Mouse (Mus musculus) limb, embryonic 12.5 days (tissue): ENCODE measurements around the gene Arhgap15. TPM values are rescaled to one million over a fixed set of nuclear protein-coding genes. Genes with fewer than 3 reads are reported as not detected.

ENCODE experiments used
- ATAC-seq: fragments of 200-750 bp; cut with Nextera tagmentation; 2 replicates; pipeline ENCODE4 v1.8.0; 2017; ENCODE audit warnings: low read depth, moderate TSS enrichment; ENCODE audit not compliant: insufficient number of reproducible peaks, insufficient read depth, low FRiP score, low TSS enrichment
- H3K27ac ChIP-seq: fragments of 300-500 bp; sonication (generic); 2 replicates; pipeline ENCODE4 v1.5.1; 2016; ENCODE audit warnings: mild to moderate bottlenecking, moderate library complexity
- H3K27me3 ChIP-seq: fragments of 300-500 bp; sonication (generic); 2 replicates; pipeline ENCODE4 v1.6.1; 2016; ENCODE audit warnings: mild to moderate bottlenecking, moderate library complexity
- H3K36me3 ChIP-seq: fragments of 300-500 bp; sonication (generic); 2 replicates; pipeline ENCODE4 v1.6.1; 2016; ENCODE audit warnings: mild to moderate bottlenecking, moderate library complexity
- H3K4me1 ChIP-seq: fragments of 300-500 bp; sonication (generic); replicated peaks from 2 replicates; pipeline ENCODE4 v1.6.1; 2016
- H3K4me2 ChIP-seq: fragments of 300-500 bp; sonication (generic); 2 replicates; pipeline ENCODE4 v1.6.1; 2016; ENCODE audit warnings: mild to moderate bottlenecking, moderate library complexity
- H3K4me3 ChIP-seq: fragments of 300-500 bp; sonication (generic); replicated peaks from 2 replicates; pipeline ENCODE4 v1.5.1; 2016; ENCODE audit warnings: mild to moderate bottlenecking
- H3K9ac ChIP-seq: fragments of 300-500 bp; sonication (generic); replicated peaks from 2 replicates; pipeline ENCODE4 v1.6.1; 2016; ENCODE audit warnings: mild to moderate bottlenecking, moderate library complexity
- H3K9me3 ChIP-seq: fragments of 300-500 bp; sonication (generic); 2 replicates; pipeline ENCODE4 v1.6.1; 2016; ENCODE audit warnings: mild to moderate bottlenecking, moderate library complexity
- WGBS: fragments of 180-500 bp; shearing (Covaris S2); methylation state at CpG from one replicate; pipeline ENCODE4 v1.1.7; 2016; 5-methylcytosine and 5-hydroxymethylcytosine counted together
- polyA plus RNA-seq: library from polyadenylated mRNA; unstranded; fragments of >200 nt; fragmentation: Nextera tagmentation; extraction: Ambion mirVana; gene quantifications from 2 replicates; pipeline ENCODE4 v1.2.1, GENCODE M21; 2016

Arhgap15 gene
- polyA plus RNA-seq, 1 experiment from 2014 or later, result 0.51 TPM

- no peak overlapping the region for H3K27ac ChIP-seq
- ATAC-seq, result no peak
- no peaks in the 10 kb centered on the region for H3K36me3 ChIP-seq
- no peaks in the 10 kb centered on the region for H3K9me3 ChIP-seq
- no peak overlapping the region for H3K4me2 ChIP-seq
- 83% methylated on average over 9 of the region's 9 CpGs for WGBS
- no peak overlapping the region for H3K9ac ChIP-seq
- H3K4me1 ChIP-seq, result peaks cover 8% of the 10 kb centered on the region
- H3K4me3 ChIP-seq, result no peak overlapping the region
- no peaks in the 10 kb centered on the region for H3K27me3 ChIP-seq
Measured at GRCm38 (mm10) chr2:44112990-44113798, 364.6 kb downstream of the Arhgap15 start.

DNA sequence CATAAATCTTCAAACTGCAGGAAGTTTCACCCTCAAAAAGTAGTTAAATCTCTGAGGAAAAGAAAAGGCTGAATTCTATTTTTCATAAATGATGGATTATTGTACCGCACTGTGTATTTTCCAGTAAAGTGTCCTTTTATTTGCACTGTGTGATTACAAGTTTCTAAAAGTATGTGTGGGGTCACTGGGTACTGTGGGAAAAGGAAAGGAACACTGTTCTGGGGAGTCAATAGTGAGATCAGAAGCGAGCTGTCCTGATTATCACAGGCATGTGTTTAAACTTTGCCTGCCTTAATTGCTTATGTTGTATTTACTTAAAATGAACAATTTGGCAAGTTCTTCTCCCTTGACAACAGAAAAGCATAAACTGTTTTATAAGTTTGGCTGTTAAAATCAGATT is 365.7 kb downstream of the Arhgap15 start:
- no peak for ATAC-seq
- Histone ChIP-seq H3K9ac (no peak overlapping the region), H3K4me2 (no peak overlapping the region), H3K4me3 (no peak overlapping the region), H3K27me3 (no peaks in the 10 kb centered on the region), H3K36me3 (no peaks in the 10 kb centered on the region), H3K27ac (no peak overlapping the region), H3K9me3 (no peaks in the 10 kb centered on the region), H3K4me1 (peaks cover 8% of the 10 kb centered on the region)
- 56% methylated on average over 2 of the region's 2 CpGs for WGBS

DNA sequence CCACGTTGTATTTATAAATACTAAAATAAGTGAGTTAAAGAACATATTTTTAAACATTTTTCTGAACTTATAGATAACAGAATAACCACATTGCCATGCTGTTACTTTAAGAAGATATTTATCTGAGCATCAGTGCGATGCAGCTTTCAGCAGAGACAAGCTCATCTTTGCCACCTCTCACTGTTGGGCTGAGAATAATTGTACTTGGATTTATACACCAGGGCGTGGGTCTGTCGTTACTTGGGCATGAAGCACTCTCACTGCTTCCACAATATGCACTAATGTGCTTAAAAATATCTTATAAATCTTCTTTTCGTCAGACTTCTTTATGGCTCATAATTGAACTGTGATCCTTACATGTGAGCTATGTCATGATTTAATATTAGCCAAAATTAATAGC is 372.5 kb downstream of the Arhgap15 start:
- H3K27me3 ChIP-seq, result no peaks in the 10 kb centered on the region

DNA sequence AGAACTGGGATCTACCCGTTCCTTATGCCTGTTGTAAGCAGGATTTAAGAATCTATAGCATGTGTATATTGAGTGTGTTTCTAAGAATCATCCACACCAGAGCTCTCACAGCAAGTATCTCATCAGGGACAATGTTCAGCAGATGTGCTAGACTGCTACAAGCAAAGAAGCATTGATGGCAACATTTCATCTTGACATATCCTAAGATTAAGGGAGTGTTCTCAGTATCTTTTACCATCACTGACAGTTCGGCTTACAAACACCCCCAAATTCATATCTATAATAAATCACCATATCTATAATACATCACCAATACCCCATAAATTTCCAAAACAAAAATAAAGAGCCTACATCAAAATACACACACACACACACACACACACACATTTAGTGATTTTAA is 374.6 kb downstream of the Arhgap15 start:
- Histone ChIP-seq H3K4me1 (peaks cover 4% of the 10 kb centered on the region; the same call in 1 of the 2 replicates), H3K9ac (no peak overlapping the region), H3K36me3 (no peaks in the 10 kb centered on the region), H3K4me3 (no peak overlapping the region), H3K4me2 (no peak overlapping the region), H3K9me3 (no peaks in the 10 kb centered on the region), H3K27me3 (no peaks in the 10 kb centered on the region), H3K27ac (no peak overlapping the region)
- no peak for ATAC-seq
- WGBS, result 65% methylated on average over 2 of the region's 2 CpGs

More for the DNA sequence above, 372.5 kb downstream of the Arhgap15 start:
- H3K4me3 ChIP-seq, result no peak overlapping the region
- peaks cover 4% of the 10 kb centered on the region; the same call in 1 of the 2 replicates for H3K4me1 ChIP-seq
- ATAC-seq, result no peak
- no peaks in the 10 kb centered on the region for H3K9me3 ChIP-seq
- no peak overlapping the region for H3K9ac ChIP-seq
- H3K36me3 ChIP-seq, result no peaks in the 10 kb centered on the region
- no peak overlapping the region for H3K27ac ChIP-seq
- no peak overlapping the region for H3K4me2 ChIP-seq
- 82% methylated on average over 5 of the region's 5 CpGs for WGBS

- WGBS, result 52% methylated on average over 3 of the region's 3 CpGs
- no peak for ATAC-seq
- H3K4me1 ChIP-seq, result peaks cover 4% of the 10 kb centered on the region; the same call in 1 of the 2 replicates
- H3K36me3 ChIP-seq, result no peaks in the 10 kb centered on the region
- no peaks in the 10 kb centered on the region for H3K9me3 ChIP-seq
- no peaks in the 10 kb centered on the region for H3K27me3 ChIP-seq
- H3K27ac ChIP-seq, result no peak overlapping the region
- no peak overlapping the region for H3K9ac ChIP-seq
- H3K4me3 ChIP-seq, result no peak overlapping the region
- no peak overlapping the region for H3K4me2 ChIP-seq
Measured at GRCm38 (mm10) chr2:44124093-44124492, 375.5 kb downstream of the Arhgap15 start.

GRCm38 (mm10) chr2:44124683-44125082 is 376.1 kb downstream of the Arhgap15 start:
- 38% methylated on average over 3 of the region's 3 CpGs for WGBS

DNA sequence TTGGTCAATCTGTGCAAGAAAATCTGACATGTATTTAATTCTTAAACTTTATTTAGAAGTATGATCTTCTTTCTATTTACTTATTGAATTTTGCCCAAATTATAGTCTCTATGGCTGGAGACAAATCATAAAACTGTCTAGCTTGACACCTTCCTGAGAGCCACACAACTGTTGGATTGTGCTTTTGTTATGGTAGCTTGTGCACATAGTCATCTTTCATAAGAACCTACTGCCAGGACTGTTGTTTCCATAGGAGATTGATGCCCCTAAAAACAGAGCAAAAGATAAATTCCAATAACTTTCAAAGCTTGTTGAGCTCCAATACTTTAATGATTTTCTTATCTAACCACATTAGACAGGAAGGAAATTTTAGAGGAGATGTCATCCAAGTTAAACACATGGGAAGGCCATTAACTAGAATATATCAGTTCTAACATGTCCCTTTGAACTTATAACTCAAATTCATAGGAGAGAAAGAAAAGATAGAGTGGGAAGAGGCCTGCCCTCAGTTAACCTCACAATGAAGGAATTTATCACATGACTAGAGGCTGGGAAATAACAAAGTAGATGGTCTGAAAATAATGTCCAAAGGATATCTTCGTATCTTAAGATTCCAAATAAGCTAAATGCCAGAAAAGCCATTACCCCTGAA is 377.5 kb downstream of the Arhgap15 start:
- no peak overlapping the region for H3K27ac ChIP-seq
- no peaks in the 10 kb centered on the region for H3K9me3 ChIP-seq
- no peak overlapping the region for H3K9ac ChIP-seq
- H3K36me3 ChIP-seq, result no peaks in the 10 kb centered on the region
- 84% methylated on average over 1 of the region's 1 CpGs for WGBS
- H3K4me1 ChIP-seq, result peaks cover 4% of the 10 kb centered on the region; the same call in 1 of the 2 replicates
- no peaks in the 10 kb centered on the region for H3K27me3 ChIP-seq
- no peak for ATAC-seq
- H3K4me3 ChIP-seq, result no peak overlapping the region
- no peak overlapping the region for H3K4me2 ChIP-seq

More at GRCm38 (mm10) chr2:44124683-44125082, 376.1 kb downstream of the Arhgap15 start:
- Histone ChIP-seq H3K27me3 (no peaks in the 10 kb centered on the region), H3K4me3 (no peak overlapping the region), H3K9ac (no peak overlapping the region), H3K36me3 (no peaks in the 10 kb centered on the region), H3K4me2 (no peak overlapping the region), H3K4me1 (peaks cover 4% of the 10 kb centered on the region; the same call in 1 of the 2 replicates), H3K9me3 (no peaks in the 10 kb centered on the region), H3K27ac (peak overlapping the region; percentile 23; the same call in 1 of the 2 replicates)
- 0 out of 2 replicates have a peak, but pooled peaks have one; percentile 52 for ATAC-seq

DNA sequence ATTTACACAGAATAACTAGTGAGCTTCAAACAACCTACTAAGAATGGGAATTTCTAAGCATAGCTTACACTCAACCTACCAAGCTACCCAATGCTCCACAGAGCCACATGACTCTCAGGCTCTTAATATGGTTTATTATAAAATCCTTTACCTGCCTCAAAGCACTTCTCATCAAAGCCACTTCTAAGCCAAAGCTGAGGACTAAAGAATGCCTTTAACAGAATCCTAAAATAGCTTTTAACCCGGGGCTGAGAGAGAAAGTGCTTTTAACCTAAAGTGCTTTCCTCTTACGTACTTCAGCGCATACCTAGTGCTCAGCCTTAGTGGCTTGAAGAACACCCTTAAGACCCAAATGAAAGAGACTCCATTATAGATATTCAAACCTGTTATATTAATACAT is 380.9 kb downstream of the Arhgap15 start:
- no peak for ATAC-seq
- Histone ChIP-seq H3K9ac (no peak overlapping the region), H3K4me3 (no peak overlapping the region), H3K4me1 (peaks cover 2% of the 10 kb centered on the region; the same call in 1 of the 2 replicates), H3K36me3 (no peaks in the 10 kb centered on the region), H3K27ac (no peak overlapping the region), H3K9me3 (no peaks in the 10 kb centered on the region), H3K4me2 (no peak overlapping the region), H3K27me3 (no peaks in the 10 kb centered on the region)
- WGBS, result 78% methylated on average over 3 of the region's 3 CpGs

GRCm38 (mm10) chr2:44131271-44131670 is 382.6 kb downstream of the Arhgap15 start:
- H3K27ac ChIP-seq, result no peak overlapping the region
- H3K9ac ChIP-seq, result no peak overlapping the region
- H3K4me3 ChIP-seq, result no peak overlapping the region
- no peaks in the 10 kb centered on the region for H3K4me1 ChIP-seq
- H3K36me3 ChIP-seq, result no peaks in the 10 kb centered on the region
- H3K9me3 ChIP-seq, result no peaks in the 10 kb centered on the region
- no peaks in the 10 kb centered on the region for H3K27me3 ChIP-seq
- ATAC-seq, result no peak
- WGBS, result 84% methylated on average over 3 of the region's 3 CpGs
- H3K4me2 ChIP-seq, result no peak overlapping the region

GRCm38 (mm10) chr2:44134796-44135195 is 386.2 kb downstream of the Arhgap15 start:
- ATAC-seq, result no peak
- 70% methylated on average over 3 of the region's 3 CpGs for WGBS

DNA sequence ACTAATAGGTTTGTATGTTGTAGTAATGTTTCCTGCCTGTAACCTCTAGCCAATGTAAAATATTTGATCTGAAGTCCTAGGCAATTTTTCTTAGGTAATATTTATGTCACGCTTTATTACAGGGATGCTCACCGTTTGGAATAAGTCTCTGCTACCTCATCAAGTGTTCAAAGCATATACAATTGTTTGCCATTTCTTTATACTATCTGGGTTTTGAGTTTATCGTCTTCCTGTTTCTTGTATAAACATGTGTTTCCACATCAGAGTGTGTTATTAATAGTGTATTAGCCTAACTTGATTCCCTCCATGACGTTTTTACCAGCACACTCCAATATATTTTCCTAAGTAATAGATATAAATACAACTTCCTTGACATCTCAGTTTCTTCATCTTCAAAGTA is 391.8 kb downstream of the Arhgap15 start:
- Histone ChIP-seq H3K9ac (no peak overlapping the region), H3K27ac (no peak overlapping the region), H3K9me3 (no peaks in the 10 kb centered on the region), H3K4me2 (no peak overlapping the region), H3K27me3 (no peaks in the 10 kb centered on the region), H3K4me1 (no peaks in the 10 kb centered on the region), H3K36me3 (no peaks in the 10 kb centered on the region), H3K4me3 (no peak overlapping the region)
- ATAC-seq, result no peak
- 86% methylated on average over 4 of the region's 4 CpGs for WGBS

More at GRCm38 (mm10) chr2:44134796-44135195, 386.2 kb downstream of the Arhgap15 start:
- Histone ChIP-seq H3K27ac (no peak overlapping the region), H3K9ac (no peak overlapping the region), H3K4me3 (no peak overlapping the region), H3K27me3 (no peaks in the 10 kb centered on the region), H3K9me3 (no peaks in the 10 kb centered on the region), H3K4me1 (no peaks in the 10 kb centered on the region), H3K4me2 (no peak overlapping the region), H3K36me3 (no peaks in the 10 kb centered on the region)
